Mouse (Mus musculus): ENCODE results near the gene Sgf29.

DNA sequence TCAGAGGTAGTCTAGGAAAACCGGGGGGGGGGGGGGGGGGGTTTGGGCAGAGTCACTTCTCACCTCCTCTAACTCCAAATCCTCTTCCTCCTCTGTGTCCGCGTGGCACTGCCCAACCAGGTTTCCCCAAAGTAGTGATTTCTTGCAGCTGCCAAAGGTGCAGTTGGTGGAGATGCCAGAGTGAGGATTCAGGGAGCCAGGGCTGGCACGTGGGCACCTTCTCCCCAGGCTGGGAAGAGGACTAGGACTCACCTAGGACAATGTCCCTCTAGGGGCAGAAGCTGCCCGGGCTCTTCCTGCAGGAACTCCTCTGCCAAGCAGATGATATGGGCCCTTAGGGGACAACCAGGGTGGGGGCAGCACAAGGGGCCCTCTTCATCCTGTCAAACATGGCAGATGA, 42.6 kb downstream of the Sgf29 start:
- TF ChIP-seq GATA1 (IDR thresholded peaks at IDR 0.05; ENCODE audit: borderline replicate concordance, low read length) = no peak
- TF ChIP-seq FLI1 (IDR thresholded peaks at IDR 0.05; ENCODE audit: low read length) = no peak
